ENCODE assay signal across 12 mouse cellular contexts in genomic region chr16:25298204-25298603, GRCm38 (mm10). TPM values are rescaled to one million over a fixed set of nuclear protein-coding genes. Genes with fewer than 3 reads are reported as not detected.
"Had no signal": no experiment of that assay in that cellular context is flagged by ENCODE, and none has a peak within 500 bp of the region (broad histone marks: within the 10 kb centered on the region; RNA-seq: fewer than 3 reads in every experiment).

No protein-coding gene starts in this region.

- DNase-seq: layer of hippocampus, adult 9-11 months; layer of hippocampus, postnatal 36 days; lung, adult 18-20 months; thymus, postnatal 14 days had no signal

RNA-seq across cellular contexts. Expression of gene Tprg, which starts 11.6 kb away (rescaled TPM):
- total RNA-seq: layer of hippocampus, postnatal 36 days; left cerebral cortex, adult 8-10 months; left cerebral cortex, postnatal 25 days; megakaryocyte-erythroid progenitor cell, adult 5-6 weeks had no signal
- polyA plus RNA-seq: kidney, embryonic 15.5 days; liver, embryonic 14.5 days; midbrain, embryonic 12.5 days; midbrain, embryonic 16.5 days; neural tube, embryonic 14.5 days had no signal
